Mouse (Mus musculus) adrenal gland, postnatal 36 days (tissue): ENCODE data around the gene Hacl1. TPM values are rescaled to one million over a fixed set of nuclear protein-coding genes. Genes with fewer than 3 reads are reported as not detected.
A peak's percentile ranks its signal among the peaks of the same experiment; 100 is the strongest.

Experiments used
- DNase-seq, 2 experiments: peaks; one replicate each; pipeline ENCODE4 v3.0.0; 2021; ENCODE audit warnings: mixed read lengths in 1 of 2
- long read RNA-seq, 2 experiments: library from polyadenylated mRNA; stranded (forward); transcript quantifications; one replicate each; pipeline ENCODE4 v2.0.0; 2021; ENCODE audit warnings: borderline sequencing depth in 2 of 2
- total RNA-seq, 2 experiments: library from RNA; stranded (reverse); gene quantifications; 2 replicates each; pipeline ENCODE4 v1.2.3; 2021

The Hacl1 gene
- 10 to 100 TPM; 27.4 to 66.4 TPM for total RNA-seq
- long read RNA-seq, experiment 1, transcript Hacl1-201 (17 exons, 2,644 nt): major isoform, 40 of 48 reads
- long read RNA-seq, experiment 1, partial matches to known transcripts: 4 of 48 reads
- long read RNA-seq, experiment 1, other reads (novel, unspliced or antisense): 4 of 48 reads
- long read RNA-seq, experiment 2, transcript Hacl1-201 (17 exons, 2,644 nt): major isoform, 8 of 9 reads
- long read RNA-seq, experiment 2, partial matches to known transcripts: 0 of 9 reads
- long read RNA-seq, experiment 2, other reads (novel, unspliced or antisense): 1 of 9 reads

GRCm38 (mm10) chr14:31640890-31641505 is at the start of gene Hacl1, which contains the start of gene Btd:
Gene Hacl1, minus strand, starts transcription at chr14:31641286.
Gene Btd, plus strand, starts transcription at chr14:31641028.
- DNase-seq: peak; percentile 90 to 92

DNA sequence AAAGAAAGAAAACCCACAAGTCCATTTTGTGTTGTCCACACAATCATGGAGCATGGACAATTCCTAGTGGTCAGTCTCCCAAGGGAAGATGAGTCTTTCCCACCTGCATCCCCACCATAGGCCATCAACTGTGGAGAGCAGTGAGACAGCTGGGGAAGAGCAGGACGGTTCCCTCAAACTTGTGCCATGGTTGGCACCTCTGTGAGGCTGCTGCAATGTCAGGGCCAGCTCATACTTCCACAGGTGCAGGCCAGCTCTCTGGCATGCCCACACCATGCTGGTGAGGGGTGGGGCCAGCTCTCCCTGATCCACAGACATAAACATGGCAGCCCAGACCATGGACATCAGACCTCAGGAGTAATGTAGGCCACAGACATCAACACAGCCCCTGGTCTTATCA is 45.1 kb upstream of the Hacl1 start:
- no peak for DNase-seq

DNA sequence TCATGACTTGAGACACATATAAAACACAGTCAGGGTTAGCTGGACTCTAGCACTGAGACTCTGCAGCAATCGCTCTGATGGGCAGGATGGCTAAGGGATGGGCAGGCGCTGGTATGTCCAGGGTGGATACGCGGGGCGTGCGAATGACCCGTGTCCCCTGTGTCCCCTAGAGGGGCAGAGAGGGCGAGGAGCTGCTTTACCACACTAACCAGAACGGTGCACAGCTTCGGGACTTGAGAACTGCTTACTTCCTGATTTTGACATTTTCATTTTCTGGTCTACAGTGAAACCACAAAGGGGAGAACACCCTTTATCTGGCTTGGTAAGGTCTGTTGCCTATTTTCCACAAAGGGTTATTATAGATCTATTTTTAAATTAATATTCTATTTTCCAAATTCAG is 44.6 kb upstream of the Hacl1 start:
- no peak for DNase-seq

DNA sequence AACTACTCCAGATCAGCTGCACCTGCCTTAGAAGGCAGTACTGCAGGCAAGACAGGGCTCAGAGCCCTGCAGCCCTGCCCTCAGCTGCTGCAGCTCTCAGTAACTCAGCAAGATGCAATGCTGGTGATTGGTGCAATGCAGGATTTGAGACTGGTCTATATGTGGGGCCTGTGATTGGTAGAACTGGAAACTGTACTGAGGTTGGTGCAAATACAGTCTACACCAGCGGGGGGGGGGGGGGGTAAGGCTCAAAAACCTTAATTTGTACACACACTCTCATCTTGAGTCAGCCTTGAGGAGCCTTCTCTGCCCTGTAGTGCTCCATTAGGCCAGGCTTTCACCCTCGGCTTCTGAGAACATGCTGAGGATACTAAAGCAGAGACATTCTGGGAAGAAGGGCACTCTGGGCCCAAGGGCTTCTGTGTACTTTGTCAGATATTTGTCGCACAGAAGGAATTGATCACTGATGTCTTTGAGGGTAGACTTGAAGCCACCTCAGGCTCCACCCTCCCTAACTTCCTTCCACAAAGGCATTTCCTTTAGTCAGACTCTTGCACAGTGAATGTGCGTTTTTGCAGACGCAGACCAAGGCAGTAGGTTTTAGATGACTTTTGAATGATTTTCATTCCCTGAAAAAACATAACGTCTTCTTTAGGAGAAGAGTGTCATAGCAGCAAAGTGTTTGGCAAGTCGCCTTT is 43.4 kb upstream of the Hacl1 start:
- no peak for DNase-seq

GRCm38 (mm10) chr14:31683610-31684009 is 42.5 kb upstream of the Hacl1 start:
- DNase-seq: no peak

GRCm38 (mm10) chr14:31681931-31682555 is 41.0 kb upstream of the Hacl1 start:
- no peak for DNase-seq

- DNase-seq: no peak
Measured at GRCm38 (mm10) chr14:31681291-31681690, 40.2 kb upstream of the Hacl1 start.

DNA sequence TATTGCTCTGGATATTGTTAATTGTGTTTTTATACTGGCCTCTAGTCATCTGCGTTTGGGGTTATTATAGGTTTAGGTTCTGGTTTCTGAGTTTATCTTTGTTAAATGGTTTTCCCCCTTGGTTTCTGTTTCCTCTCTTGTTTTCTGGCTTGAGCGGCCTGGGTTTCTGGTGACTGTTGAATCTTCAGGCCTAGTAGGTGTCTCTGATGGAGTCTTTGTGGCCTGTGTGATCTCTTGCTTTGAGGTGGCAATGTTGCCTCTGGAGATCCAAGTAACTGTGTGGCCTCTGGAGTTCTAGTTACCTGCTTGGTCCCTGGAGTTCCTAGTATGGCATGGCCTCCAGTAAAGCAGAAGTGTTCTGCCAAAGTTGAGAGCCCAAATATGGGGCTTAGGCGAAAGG is 39.6 kb upstream of the Hacl1 start:
- no peak for DNase-seq

DNA sequence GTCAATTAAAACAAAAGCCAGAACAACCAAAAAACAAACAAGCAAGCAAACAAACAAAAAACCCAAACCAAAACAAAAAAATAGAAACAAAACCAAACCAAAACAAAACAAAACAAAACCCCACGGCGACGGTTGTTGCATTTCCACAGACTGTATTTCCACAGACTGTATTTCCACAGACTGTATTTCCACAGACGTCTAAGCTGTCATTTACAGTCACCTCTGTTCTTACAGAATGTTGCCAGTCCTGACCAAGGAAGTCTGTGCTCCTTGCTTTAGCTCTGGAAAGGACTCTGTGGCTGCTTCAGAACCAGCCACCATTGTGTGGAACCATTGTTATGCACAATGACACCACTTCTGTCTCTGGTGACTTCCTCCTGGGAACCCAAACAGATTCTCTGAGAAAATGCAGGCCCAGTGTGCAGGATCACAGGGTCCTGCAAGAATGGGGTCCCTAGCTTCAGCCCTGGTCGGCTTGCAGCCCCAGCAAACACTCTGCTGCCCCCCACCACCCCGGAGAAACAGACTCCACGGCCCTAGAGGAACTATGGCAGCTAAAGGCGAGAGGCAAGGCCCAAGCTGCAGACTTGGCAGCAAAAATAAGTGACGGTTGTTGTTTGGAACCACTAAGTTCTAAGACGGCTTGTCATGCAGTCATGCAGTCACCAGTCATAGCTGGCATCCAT is 30.7 kb upstream of the Hacl1 start:
- no peak for DNase-seq

- peak in 1 of 2 experiments; percentile 58 for DNase-seq
Measured at GRCm38 (mm10) chr14:31669642-31670490, 28.8 kb upstream of the Hacl1 start.

- peak; percentile 88 to 92 for DNase-seq
Measured at GRCm38 (mm10) chr14:31669161-31669611, 28.1 kb upstream of the Hacl1 start.

GRCm38 (mm10) chr14:31668326-31668725 is 27.2 kb upstream of the Hacl1 start:
- DNase-seq: no peak

GRCm38 (mm10) chr14:31667741-31668140 is 26.7 kb upstream of the Hacl1 start:
- no peak for DNase-seq

- DNase-seq: no peak
Measured at GRCm38 (mm10) chr14:31666931-31667705, 26.0 kb upstream of the Hacl1 start.

DNA sequence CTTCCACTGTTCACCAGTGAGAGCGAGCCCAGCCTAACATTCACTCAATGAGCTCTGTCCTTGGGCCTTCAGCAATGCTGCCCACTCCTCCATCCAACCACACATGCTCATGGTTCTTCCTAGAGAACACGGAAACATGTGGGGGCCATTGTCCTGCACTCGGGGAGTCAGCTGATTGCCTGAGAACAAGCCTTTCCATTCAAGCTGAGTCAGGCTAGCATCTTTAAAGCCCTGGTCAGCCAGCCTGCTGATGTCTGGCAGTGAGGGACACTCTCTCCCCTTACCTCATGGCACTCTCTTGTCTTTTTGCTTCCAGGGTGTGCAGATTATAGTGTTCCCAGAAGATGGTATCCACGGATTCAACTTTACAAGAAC is 24.5 kb upstream of the Hacl1 start:
- no peak for DNase-seq

DNA sequence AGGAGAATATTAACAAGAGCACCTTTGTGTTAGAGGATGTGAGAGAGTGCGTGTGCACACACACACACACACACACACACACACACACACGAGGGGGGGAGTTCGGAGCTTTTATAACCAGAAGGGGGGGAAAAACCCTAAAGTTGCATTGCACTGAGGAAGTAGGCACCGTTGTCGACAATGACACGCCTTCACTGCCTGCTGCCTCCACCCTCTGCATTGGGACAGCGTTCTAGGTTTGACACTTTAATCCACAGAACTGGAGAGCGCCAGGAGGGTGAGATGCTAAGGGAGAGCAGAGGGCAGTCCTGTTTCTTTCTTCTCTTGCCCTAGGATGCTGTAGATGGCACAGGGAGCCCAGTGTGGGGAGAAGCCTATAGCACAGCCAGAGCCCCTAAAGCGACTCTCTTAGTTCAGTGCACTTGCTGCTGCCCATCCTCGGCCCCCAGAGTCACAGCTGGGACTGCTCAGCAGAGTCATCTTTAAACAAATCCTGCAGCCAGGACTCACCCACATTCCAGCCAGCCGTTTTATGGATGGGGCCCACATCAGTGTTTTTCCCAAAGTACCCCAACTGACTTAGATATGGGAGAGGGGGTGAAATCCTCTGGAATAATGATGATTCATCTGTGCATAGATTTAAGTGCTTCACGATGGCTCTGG is 23.9 kb upstream of the Hacl1 start:
- DNase-seq: no peak

- DNase-seq: no peak
Measured at GRCm38 (mm10) chr14:31664100-31664902, 23.2 kb upstream of the Hacl1 start.

DNA sequence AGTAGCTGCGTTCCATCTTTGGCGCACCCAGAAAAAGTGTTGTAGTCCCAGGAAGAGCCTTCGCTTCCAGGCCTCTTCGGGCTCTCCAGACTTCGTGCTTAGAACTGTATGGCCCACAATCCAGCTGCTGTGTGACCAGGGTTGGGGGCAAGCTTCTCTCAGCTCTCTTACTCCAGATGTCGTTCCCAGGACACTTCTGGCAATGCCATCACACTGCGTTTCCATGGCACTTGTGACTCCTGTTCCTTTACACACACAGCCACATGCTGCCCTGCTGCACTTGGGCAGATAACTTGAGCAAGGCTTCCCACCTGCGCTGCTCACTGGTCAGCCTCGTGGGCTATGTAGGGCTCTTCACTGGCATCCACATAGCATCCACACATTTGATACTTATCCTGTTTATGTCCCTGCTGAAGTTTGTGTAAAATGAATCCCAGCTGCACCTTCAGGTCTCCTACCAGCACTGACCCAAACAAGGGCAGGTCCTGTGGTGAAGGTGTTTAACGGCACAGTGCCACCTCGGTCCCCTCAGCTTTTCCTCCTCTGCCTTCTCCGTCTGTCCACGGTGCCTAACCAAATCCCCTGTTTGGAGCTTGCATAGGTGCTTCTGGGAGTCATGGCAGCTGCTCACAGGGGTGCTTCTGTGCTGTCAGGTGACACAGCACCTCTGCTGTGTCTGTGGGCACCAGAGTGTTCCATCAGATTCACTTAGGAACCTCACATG is 22.5 kb upstream of the Hacl1 start:
- no peak for DNase-seq
